Mouse (Mus musculus): ENCODE measurements at regions not wholly inside any gene's neighbourhood (a gene's known extent, or its start where the extent isn't known, plus 50 kb on each side); places are given as distances from the start of the nearest gene placed in this dataset.

- no peak overlapping the region for H3K4me3 ChIP-seq (replicated peaks)
- no peaks in the 10 kb centered on the region for H3K9me3 ChIP-seq
- H3K36me3 ChIP-seq (replicated peaks; ENCODE audit: low read length), result no peaks in the 10 kb centered on the region
- H3K27me3 ChIP-seq (replicated peaks), result peaks cover 36% of the 10 kb centered on the region
- TF ChIP-seq GATA1 (IDR thresholded peaks at IDR 0.05; ENCODE audit: borderline replicate concordance, low read length), result no peak
- no peak for TF ChIP-seq FLI1 (IDR thresholded peaks at IDR 0.05; ENCODE audit: low read length)
- H3K4me1 ChIP-seq, result no peaks in the 10 kb centered on the region; the same call in 1 of the 2 replicates
Measured at GRCm38 (mm10) chr6:91573487-91573886, 57.8 kb downstream of the Lsm3 start.

- no peaks in the 10 kb centered on the region for H3K9me3 ChIP-seq
- H3K4me3 ChIP-seq (replicated peaks), result no peak overlapping the region
- TF ChIP-seq FLI1 (IDR thresholded peaks at IDR 0.05; ENCODE audit: low read length), result no peak
- TF ChIP-seq GATA1 (IDR thresholded peaks at IDR 0.05; ENCODE audit: borderline replicate concordance, low read length), result no peak
- H3K4me1 ChIP-seq, result no peaks in the 10 kb centered on the region; the same call in 1 of the 2 replicates
- no peaks in the 10 kb centered on the region for H3K36me3 ChIP-seq (replicated peaks; ENCODE audit: low read length)
- H3K27me3 ChIP-seq (replicated peaks), result peaks cover 44% of the 10 kb centered on the region
Measured at GRCm38 (mm10) chr6:91574414-91574813, 58.7 kb downstream of the Lsm3 start.

- H3K36me3 ChIP-seq (replicated peaks; ENCODE audit: low read length), result no peaks in the 10 kb centered on the region
- TF ChIP-seq GATA1 (IDR thresholded peaks at IDR 0.05; ENCODE audit: borderline replicate concordance, low read length) (no peak), FLI1 (IDR thresholded peaks at IDR 0.05; ENCODE audit: low read length) (no peak)
- H3K27me3 ChIP-seq (replicated peaks), result peaks cover 53% of the 10 kb centered on the region
- no peak overlapping the region for H3K4me3 ChIP-seq (replicated peaks)
- no peaks in the 10 kb centered on the region; the same call in 1 of the 2 replicates for H3K4me1 ChIP-seq
- no peaks in the 10 kb centered on the region for H3K9me3 ChIP-seq
Measured at GRCm38 (mm10) chr6:91575662-91576364, 60.1 kb downstream of the Lsm3 start.

- Histone ChIP-seq H3K4me3 (replicated peaks) (peak overlapping the region; percentile 4), H3K4me1 (no peaks in the 10 kb centered on the region; the same call in 1 of the 2 replicates), H3K27me3 (replicated peaks) (peaks cover 61% of the 10 kb centered on the region), H3K9me3 (no peaks in the 10 kb centered on the region), H3K36me3 (replicated peaks; ENCODE audit: low read length) (no peaks in the 10 kb centered on the region)
- TF ChIP-seq GATA1 (IDR thresholded peaks at IDR 0.05; ENCODE audit: borderline replicate concordance, low read length) (no peak), FLI1 (IDR thresholded peaks at IDR 0.05; ENCODE audit: low read length) (no peak)
Measured at GRCm38 (mm10) chr6:91576906-91577305, 61.2 kb downstream of the Lsm3 start.

- Histone ChIP-seq H3K4me3 (replicated peaks) (no peak overlapping the region), H3K36me3 (replicated peaks; ENCODE audit: low read length) (no peaks in the 10 kb centered on the region), H3K27me3 (replicated peaks) (peaks cover 50% of the 10 kb centered on the region), H3K4me1 (no peaks in the 10 kb centered on the region; the same call in 1 of the 2 replicates), H3K9me3 (no peaks in the 10 kb centered on the region)
- TF ChIP-seq FLI1 (IDR thresholded peaks at IDR 0.05; ENCODE audit: low read length) (no peak), GATA1 (IDR thresholded peaks at IDR 0.05; ENCODE audit: borderline replicate concordance, low read length) (no peak)
Measured at GRCm38 (mm10) chr6:91579666-91580065, 63.9 kb downstream of the Lsm3 start.

GRCm38 (mm10) chr6:91580607-91581006, 64.9 kb downstream of the Lsm3 start:
- no peak for TF ChIP-seq FLI1 (IDR thresholded peaks at IDR 0.05; ENCODE audit: low read length)
- TF ChIP-seq GATA1 (IDR thresholded peaks at IDR 0.05; ENCODE audit: borderline replicate concordance, low read length), result no peak
- peaks cover 4% of the 10 kb centered on the region for H3K4me1 ChIP-seq
- no peak overlapping the region for H3K4me3 ChIP-seq (replicated peaks)
- H3K36me3 ChIP-seq (replicated peaks; ENCODE audit: low read length), result no peaks in the 10 kb centered on the region
- no peaks in the 10 kb centered on the region for H3K9me3 ChIP-seq
- peaks cover 56% of the 10 kb centered on the region for H3K27me3 ChIP-seq (replicated peaks)

- H3K36me3 ChIP-seq (replicated peaks; ENCODE audit: low read length), result no peaks in the 10 kb centered on the region
- H3K9me3 ChIP-seq, result no peaks in the 10 kb centered on the region
- H3K4me3 ChIP-seq (replicated peaks), result no peak overlapping the region
- TF ChIP-seq FLI1 (IDR thresholded peaks at IDR 0.05; ENCODE audit: low read length), result no peak
- no peak for TF ChIP-seq GATA1 (IDR thresholded peaks at IDR 0.05; ENCODE audit: borderline replicate concordance, low read length)
- peaks cover 58% of the 10 kb centered on the region for H3K27me3 ChIP-seq (replicated peaks)
- H3K4me1 ChIP-seq, result peaks cover 11% of the 10 kb centered on the region
Measured at GRCm38 (mm10) chr6:91582338-91582737, 66.6 kb downstream of the Lsm3 start.

- no peak for TF ChIP-seq FLI1 (IDR thresholded peaks at IDR 0.05; ENCODE audit: low read length)
- TF ChIP-seq GATA1 (IDR thresholded peaks at IDR 0.05; ENCODE audit: borderline replicate concordance, low read length), result no peak
- Histone ChIP-seq H3K4me1 (peaks cover 11% of the 10 kb centered on the region), H3K36me3 (replicated peaks; ENCODE audit: low read length) (no peaks in the 10 kb centered on the region), H3K27me3 (replicated peaks) (peaks cover 62% of the 10 kb centered on the region), H3K9me3 (no peaks in the 10 kb centered on the region), H3K4me3 (replicated peaks) (no peak overlapping the region)
Measured at GRCm38 (mm10) chr6:91583346-91583745, 67.6 kb downstream of the Lsm3 start.

GRCm38 (mm10) chr6:91585543-91585942, 69.8 kb downstream of the Lsm3 start:
- H3K9me3 ChIP-seq, result no peaks in the 10 kb centered on the region
- peaks cover 58% of the 10 kb centered on the region for H3K27me3 ChIP-seq (replicated peaks)
- no peak overlapping the region for H3K4me3 ChIP-seq (replicated peaks)
- TF ChIP-seq FLI1 (IDR thresholded peaks at IDR 0.05; ENCODE audit: low read length), result no peak
- TF ChIP-seq GATA1 (IDR thresholded peaks at IDR 0.05; ENCODE audit: borderline replicate concordance, low read length), result no peak
- H3K4me1 ChIP-seq, result peaks cover 11% of the 10 kb centered on the region
- no peaks in the 10 kb centered on the region for H3K36me3 ChIP-seq (replicated peaks; ENCODE audit: low read length)

GRCm38 (mm10) chr6:91589181-91589580, 73.5 kb downstream of the Lsm3 start:
- Histone ChIP-seq H3K36me3 (replicated peaks; ENCODE audit: low read length) (no peaks in the 10 kb centered on the region), H3K4me1 (peaks cover 11% of the 10 kb centered on the region), H3K4me3 (replicated peaks) (no peak overlapping the region), H3K9me3 (no peaks in the 10 kb centered on the region), H3K27me3 (replicated peaks) (peaks cover 75% of the 10 kb centered on the region)
- TF ChIP-seq FLI1 (IDR thresholded peaks at IDR 0.05; ENCODE audit: low read length) (no peak), GATA1 (IDR thresholded peaks at IDR 0.05; ENCODE audit: borderline replicate concordance, low read length) (no peak)
